Mouse (Mus musculus): Measurements from ENCODE around the gene Gm572. TPM values are rescaled to one million over a fixed set of nuclear protein-coding genes. Genes with fewer than 3 reads are reported as not detected.

The Gm572 gene
- polyA plus RNA-seq, 1 experiment: not detected

GRCm38 (mm10) chr4:148678105-148678504, 35.0 kb downstream of the Gm572 start:
- TF ChIP-seq GATA1 (IDR thresholded peaks at IDR 0.05; ENCODE audit: borderline replicate concordance, low read length): no peak
- TF ChIP-seq FLI1 (IDR thresholded peaks at IDR 0.05; ENCODE audit: low read length): no peak
- peaks cover 47% of the 10 kb centered on the region for H3K4me1 ChIP-seq

GRCm38 (mm10) chr4:148680505-148681067, 37.5 kb downstream of the Gm572 start:
- H3K36me3 ChIP-seq (replicated peaks; ENCODE audit: low read length): no peaks in the 10 kb centered on the region
- no peak overlapping the region for H3K4me3 ChIP-seq (replicated peaks)
- peaks cover 41% of the 10 kb centered on the region for H3K4me1 ChIP-seq
- H3K27me3 ChIP-seq (replicated peaks): peaks cover 28% of the 10 kb centered on the region
- TF ChIP-seq FLI1 (IDR thresholded peaks at IDR 0.05; ENCODE audit: low read length) (no peak), GATA1 (IDR thresholded peaks at IDR 0.05; ENCODE audit: borderline replicate concordance, low read length) (no peak)
- no peaks in the 10 kb centered on the region for H3K9me3 ChIP-seq

More at GRCm38 (mm10) chr4:148678105-148678504, 35.0 kb downstream of the Gm572 start:
- Histone ChIP-seq H3K9me3 (no peaks in the 10 kb centered on the region), H3K36me3 (replicated peaks; ENCODE audit: low read length) (no peaks in the 10 kb centered on the region), H3K27me3 (replicated peaks) (peaks cover 27% of the 10 kb centered on the region), H3K4me3 (replicated peaks) (no peak overlapping the region)

- TF ChIP-seq FLI1 (IDR thresholded peaks at IDR 0.05; ENCODE audit: low read length): no peak
- TF ChIP-seq GATA1 (IDR thresholded peaks at IDR 0.05; ENCODE audit: borderline replicate concordance, low read length): no peak
- Histone ChIP-seq H3K4me3 (replicated peaks) (peak overlapping the region; percentile 81), H3K9me3 (no peaks in the 10 kb centered on the region), H3K27me3 (replicated peaks) (peaks cover 35% of the 10 kb centered on the region), H3K36me3 (replicated peaks; ENCODE audit: low read length) (no peaks in the 10 kb centered on the region), H3K4me1 (peaks cover 33% of the 10 kb centered on the region)
Observed at GRCm38 (mm10) chr4:148681429-148681828, 38.3 kb downstream of the Gm572 start.

- peaks cover 22% of the 10 kb centered on the region for H3K4me1 ChIP-seq
- TF ChIP-seq FLI1 (IDR thresholded peaks at IDR 0.05; ENCODE audit: low read length): no peak
- no peak overlapping the region for H3K4me3 ChIP-seq (replicated peaks)
- no peaks in the 10 kb centered on the region for H3K36me3 ChIP-seq (replicated peaks; ENCODE audit: low read length)
- H3K27me3 ChIP-seq (replicated peaks): peaks cover 45% of the 10 kb centered on the region
- H3K9me3 ChIP-seq: no peaks in the 10 kb centered on the region
Observed at GRCm38 (mm10) chr4:148682961-148683360, 39.8 kb downstream of the Gm572 start.

GRCm38 (mm10) chr4:148683539-148683938, 40.4 kb downstream of the Gm572 start:
- Histone ChIP-seq H3K9me3 (no peaks in the 10 kb centered on the region), H3K4me1 (peaks cover 27% of the 10 kb centered on the region), H3K4me3 (replicated peaks) (peak overlapping the region; percentile 42), H3K27me3 (replicated peaks) (peaks cover 47% of the 10 kb centered on the region), H3K36me3 (replicated peaks; ENCODE audit: low read length) (no peaks in the 10 kb centered on the region)
- no peak for TF ChIP-seq FLI1 (IDR thresholded peaks at IDR 0.05; ENCODE audit: low read length)
- no peak for TF ChIP-seq GATA1 (IDR thresholded peaks at IDR 0.05; ENCODE audit: borderline replicate concordance, low read length)

- no peaks in the 10 kb centered on the region for H3K9me3 ChIP-seq
- TF ChIP-seq GATA1 (IDR thresholded peaks at IDR 0.05; ENCODE audit: borderline replicate concordance, low read length): no peak
- TF ChIP-seq FLI1 (IDR thresholded peaks at IDR 0.05; ENCODE audit: low read length): no peak
- H3K4me1 ChIP-seq: peaks cover 16% of the 10 kb centered on the region
- H3K36me3 ChIP-seq (replicated peaks; ENCODE audit: low read length): no peaks in the 10 kb centered on the region
- peaks cover 66% of the 10 kb centered on the region for H3K27me3 ChIP-seq (replicated peaks)
- H3K4me3 ChIP-seq (replicated peaks): no peak overlapping the region
Observed at GRCm38 (mm10) chr4:148686491-148686941, 43.4 kb downstream of the Gm572 start.

GRCm38 (mm10) chr4:148688091-148688490, 45.0 kb downstream of the Gm572 start:
- no peaks in the 10 kb centered on the region for H3K36me3 ChIP-seq (replicated peaks; ENCODE audit: low read length)
- H3K9me3 ChIP-seq: no peaks in the 10 kb centered on the region
- peaks cover 62% of the 10 kb centered on the region for H3K27me3 ChIP-seq (replicated peaks)
- H3K4me3 ChIP-seq (replicated peaks): no peak overlapping the region
- TF ChIP-seq FLI1 (IDR thresholded peaks at IDR 0.05; ENCODE audit: low read length) (no peak), GATA1 (IDR thresholded peaks at IDR 0.05; ENCODE audit: borderline replicate concordance, low read length) (no peak)
- peaks cover 14% of the 10 kb centered on the region for H3K4me1 ChIP-seq

- Histone ChIP-seq H3K27me3 (replicated peaks) (peaks cover 53% of the 10 kb centered on the region), H3K36me3 (replicated peaks; ENCODE audit: low read length) (no peaks in the 10 kb centered on the region), H3K9me3 (no peaks in the 10 kb centered on the region), H3K4me3 (replicated peaks) (no peak overlapping the region), H3K4me1 (peaks cover 6% of the 10 kb centered on the region; the same call in 1 of the 2 replicates)
- no peak for TF ChIP-seq FLI1 (IDR thresholded peaks at IDR 0.05; ENCODE audit: low read length)
- no peak for TF ChIP-seq GATA1 (IDR thresholded peaks at IDR 0.05; ENCODE audit: borderline replicate concordance, low read length)
Observed at GRCm38 (mm10) chr4:148691185-148691584, 48.1 kb downstream of the Gm572 start.

GRCm38 (mm10) chr4:148693417-148693959, 50.4 kb downstream of the Gm572 start:
- Histone ChIP-seq H3K36me3 (replicated peaks; ENCODE audit: low read length) (no peaks in the 10 kb centered on the region), H3K27me3 (replicated peaks) (peaks cover 43% of the 10 kb centered on the region), H3K9me3 (no peaks in the 10 kb centered on the region), H3K4me3 (replicated peaks) (no peak overlapping the region), H3K4me1 (no peaks in the 10 kb centered on the region)
- TF ChIP-seq GATA1 (IDR thresholded peaks at IDR 0.05; ENCODE audit: borderline replicate concordance, low read length) (no peak), FLI1 (IDR thresholded peaks at IDR 0.05; ENCODE audit: low read length) (no peak)

- Histone ChIP-seq H3K36me3 (replicated peaks; ENCODE audit: low read length) (no peaks in the 10 kb centered on the region), H3K4me1 (no peaks in the 10 kb centered on the region; the same call in 1 of the 2 replicates), H3K27me3 (replicated peaks) (peaks cover 72% of the 10 kb centered on the region), H3K9me3 (no peaks in the 10 kb centered on the region), H3K4me3 (replicated peaks) (no peak overlapping the region)
- TF ChIP-seq FLI1 (IDR thresholded peaks at IDR 0.05; ENCODE audit: low read length): no peak
- TF ChIP-seq GATA1 (IDR thresholded peaks at IDR 0.05; ENCODE audit: borderline replicate concordance, low read length): no peak
Observed at GRCm38 (mm10) chr4:148704756-148705155, 61.6 kb downstream of the Gm572 start.

Measured in megakaryocyte, embryonic 14.5 days (primary cell).